Mouse (Mus musculus) stomach, postnatal 0 days (tissue): ENCODE results near the gene Arhgef25.

ENCODE experiments used
- CTCF ChIP-seq: IDR thresholded peaks from 2 replicates; pipeline ENCODE4 v1.5.1; 2016; ENCODE audit warnings: antibody characterized with exemption, low read depth, mild to moderate bottlenecking, moderate library complexity
- EP300 ChIP-seq: optimal IDR thresholded peaks from 2 replicates; pipeline ENCODE3; 2016; ENCODE audit warnings: antibody characterized with exemption

DNA sequence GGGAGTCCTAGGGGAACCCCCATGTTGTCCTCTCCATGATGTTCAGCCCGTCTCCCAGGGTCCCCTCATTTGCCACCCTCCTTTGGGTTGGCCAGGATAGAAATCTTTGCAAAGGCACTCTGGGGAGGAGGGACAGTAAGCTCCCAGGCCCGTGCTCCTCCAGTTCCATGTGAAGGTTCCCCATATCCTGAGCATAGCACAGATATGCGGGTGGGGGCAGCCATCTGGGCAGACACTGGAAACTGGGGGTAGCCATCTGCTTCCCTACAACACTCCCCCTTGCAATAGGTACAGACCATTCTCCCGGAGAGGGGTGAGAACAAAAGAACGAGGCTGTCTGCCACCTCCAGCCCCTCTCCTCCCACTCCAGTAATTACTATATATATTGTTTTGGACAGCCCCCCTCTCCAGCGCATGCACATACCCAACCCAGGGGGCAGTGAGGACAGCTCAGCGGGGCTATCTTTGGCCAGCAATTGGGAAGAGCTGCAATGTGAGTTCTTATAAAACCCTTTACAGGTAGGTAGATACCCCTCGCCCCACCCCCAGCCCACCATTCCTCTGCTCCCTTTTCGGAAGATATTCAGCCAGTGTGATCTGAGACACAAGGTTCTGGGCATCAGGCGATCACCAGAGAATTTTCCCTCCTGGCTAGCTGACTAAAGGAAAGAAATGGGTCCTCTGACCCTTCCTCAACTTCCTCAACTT lies 2.4 kb downstream of the Arhgef25 start:
- TF ChIP-seq CTCF: no peak
- no peak for TF ChIP-seq EP300
